Mouse (Mus musculus) megakaryocyte, embryonic 14.5 days (primary cell): ENCODE results near the gene Kif16b.

ENCODE experiments used
- FLI1 ChIP-seq: IDR thresholded peaks from 2 replicates; pipeline ENCODE4 v1.6.1; 2012; ENCODE audit warnings: low read length, inconsistent platforms, mixed read lengths
- GATA1 ChIP-seq: IDR thresholded peaks from 3 replicates; pipeline ENCODE4 v1.6.1; 2012; ENCODE audit warnings: mixed read lengths, low read length, inconsistent platforms, borderline replicate concordance

DNA sequence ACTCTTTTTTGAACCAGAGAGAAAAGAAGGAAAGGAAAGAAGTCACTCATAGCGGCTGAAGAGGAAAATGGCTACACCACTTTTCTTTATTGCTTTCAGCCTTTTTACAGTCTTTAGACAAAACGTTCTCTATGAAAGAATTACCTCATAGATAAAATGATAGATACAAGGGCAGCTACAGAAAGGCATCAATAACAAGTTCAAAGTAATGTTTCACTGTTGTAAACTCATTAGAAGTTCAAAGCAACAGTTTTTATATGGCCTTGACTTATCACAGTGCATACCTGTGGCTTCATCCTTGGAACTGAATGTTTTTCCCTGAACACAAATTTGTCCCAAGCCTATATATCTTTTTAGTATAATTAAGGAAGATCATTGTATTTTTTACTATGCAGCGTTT, 62.6 kb downstream of the Kif16b start:
- TF ChIP-seq FLI1 = no peak
- no peak for TF ChIP-seq GATA1
